Mouse (Mus musculus) stomach, postnatal 0 days (tissue): ENCODE results near the gene Il2ra.

Experiments used
- CTCF ChIP-seq: IDR thresholded peaks from 2 replicates; pipeline ENCODE4 v1.5.1; 2016; ENCODE audit warnings: antibody characterized with exemption, low read depth, mild to moderate bottlenecking, moderate library complexity
- EP300 ChIP-seq: optimal IDR thresholded peaks from 2 replicates; pipeline ENCODE3; 2016; ENCODE audit warnings: antibody characterized with exemption

DNA sequence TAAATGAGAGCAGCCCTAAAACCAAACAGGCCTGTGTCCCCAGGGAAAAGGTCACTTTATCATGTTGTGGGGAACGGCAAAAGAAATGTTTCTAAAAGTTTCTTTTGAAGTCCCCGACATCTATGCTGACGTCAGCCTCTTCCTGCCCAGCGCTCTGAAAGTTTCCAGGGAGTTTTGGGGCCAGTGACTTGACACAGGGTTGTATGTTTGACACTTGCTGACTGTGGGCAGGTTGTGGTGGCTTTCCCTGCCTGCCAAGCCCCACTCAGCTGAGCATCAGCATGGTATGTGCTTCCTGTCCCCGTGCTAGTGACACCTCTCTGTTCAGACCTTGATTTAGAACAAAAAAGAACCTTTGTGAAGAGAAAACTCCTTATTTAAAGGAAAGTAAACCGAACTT, 10.7 kb downstream of the Il2ra start:
- TF ChIP-seq CTCF: no peak
- no peak for TF ChIP-seq EP300
